Mouse (Mus musculus) MEL (cell line): ENCODE results near the gene Serp2. TPM values are rescaled to one million over a fixed set of nuclear protein-coding genes. Genes with fewer than 3 reads are reported as not detected.

ENCODE experiments used
- DNase-seq: peaks from one replicate; pipeline ENCODE4 v3.0.0; 2011; ENCODE audit warnings: low read depth, low spot score
- H3K27ac ChIP-seq: 2 replicates; pipeline ENCODE4 v1.5.1; 2012; ENCODE audit warnings: low read depth, mild to moderate bottlenecking, control low read depth, low read length, moderate library complexity; ENCODE audit not compliant: control insufficient read depth
- H3K27me3 ChIP-seq, 2 experiments: fragments of 150-350 bp in 1 of 2; sonication (generic) in 1 of 2; 2 replicates each; pipeline ENCODE4 v1.6.1; 2012; ENCODE audit warnings: low read length in 2 of 2, mild to moderate bottlenecking in 2 of 2, improper control_type of control experiment in 1 of 2, moderate library complexity in 1 of 2; ENCODE audit not compliant: insufficient read depth in 2 of 2, control insufficient read depth in 1 of 2
- H3K36me3 ChIP-seq, 2 experiments: 2 replicates each; pipeline ENCODE4 v1.6.1; 2012 to 2014; ENCODE audit warnings: low read length in 2 of 2, improper control_type of control experiment in 1 of 2, inconsistent platforms in 1 of 2, mild to moderate bottlenecking in 1 of 2; ENCODE audit not compliant: insufficient read depth in 2 of 2, control insufficient read depth in 1 of 2
- H3K4me1 ChIP-seq, 2 experiments: fragments of 150-350 bp in 1 of 2; sonication (generic) in 1 of 2; 2 replicates each; pipeline ENCODE4 v1.6.1; 2012; ENCODE audit warnings: low read length in 2 of 2, improper control_type of control experiment in 1 of 2, mild to moderate bottlenecking in 1 of 2; ENCODE audit not compliant: insufficient read depth in 2 of 2, control insufficient read depth in 1 of 2
- H3K4me3 ChIP-seq, 2 experiments: fragments of 150-350 bp in 1 of 2; sonication (generic) in 1 of 2; 2 replicates each; pipeline ENCODE4 v1.5.1; 2012; ENCODE audit warnings: low read depth in 2 of 2, low read length in 2 of 2, mild to moderate bottlenecking in 2 of 2, moderate library complexity in 2 of 2, control low read depth in 1 of 2, improper control_type of control experiment in 1 of 2; ENCODE audit not compliant: control insufficient read depth in 1 of 2, insufficient read depth in 1 of 2
- H3K79me2 ChIP-seq: 2 replicates; pipeline ENCODE4 v1.6.1; 2012; ENCODE audit warnings: mild to moderate bottlenecking, low read length, moderate library complexity; ENCODE audit not compliant: control insufficient read depth, poor library complexity, insufficient read depth
- H3K9ac ChIP-seq: 2 replicates; pipeline ENCODE4 v1.6.1; 2012; ENCODE audit warnings: low read depth, mild to moderate bottlenecking, control low read depth, low read length, moderate library complexity; ENCODE audit not compliant: control insufficient read depth, poor library complexity, severe bottlenecking
- H3K9me3 ChIP-seq: fragments of 150-350 bp; sonication (generic); replicated peaks from 2 replicates; pipeline ENCODE4 v1.6.1; 2012; ENCODE audit warnings: mild to moderate bottlenecking, low read length, improper control_type of control experiment, moderate library complexity; ENCODE audit not compliant: insufficient read depth
- BHLHE40 ChIP-seq: IDR thresholded peaks from 2 replicates; pipeline ENCODE4 v1.6.1; 2012; ENCODE audit warnings: low read depth, mild to moderate bottlenecking, inconsistent platforms, low read length, improper control_type of control experiment, borderline replicate concordance
- CHD2 ChIP-seq: IDR thresholded peaks from 2 replicates; pipeline ENCODE4 v1.6.1; 2011; ENCODE audit warnings: low read length, improper control_type of control experiment
- CTCF ChIP-seq, 3 experiments: IDR thresholded peaks in 2 of 3; conservative IDR thresholded peaks in 1 of 3; 2 replicates each; pipeline ENCODE4 v1.5.1; 2011 to 2012; ENCODE audit warnings: low read length in 3 of 3, low read depth in 2 of 3, mild to moderate bottlenecking in 2 of 3, improper control_type of control experiment in 1 of 3, inconsistent platforms in 1 of 3, mixed read lengths in 1 of 3, moderate library complexity in 1 of 3; ENCODE audit not compliant: control insufficient read depth in 1 of 3, insufficient read depth in 1 of 3, poor library complexity in 1 of 3, severe bottlenecking in 1 of 3
- E2F4 ChIP-seq: IDR thresholded peaks from 2 replicates; pipeline ENCODE4 v1.6.1; 2011; ENCODE audit warnings: low read depth, low read length, improper control_type of control experiment, borderline replicate concordance
- ETS1 ChIP-seq: IDR thresholded peaks from 2 replicates; pipeline ENCODE4 v1.6.1; 2012; ENCODE audit warnings: low read depth, mild to moderate bottlenecking, inconsistent platforms, low read length, improper control_type of control experiment, moderate library complexity
- GABPA ChIP-seq: IDR thresholded peaks from 2 replicates; pipeline ENCODE4 v1.6.1; 2012; ENCODE audit warnings: low read depth, mild to moderate bottlenecking, inconsistent platforms, low read length, improper control_type of control experiment, moderate library complexity
- HCFC1 ChIP-seq: IDR thresholded peaks from 2 replicates; pipeline ENCODE4 v1.6.1; 2012; ENCODE audit warnings: low read depth, mild to moderate bottlenecking, inconsistent platforms, low read length, improper control_type of control experiment, moderate library complexity
- KAT2A ChIP-seq: conservative IDR thresholded peaks from 2 replicates; pipeline ENCODE4 v1.6.1; 2012; ENCODE audit warnings: low read depth, low read length, improper control_type of control experiment, inconsistent platforms
- MAFK ChIP-seq: IDR thresholded peaks from 2 replicates; pipeline ENCODE4 v1.6.1; 2011; ENCODE audit warnings: low read depth, mild to moderate bottlenecking, low read length, improper control_type of control experiment, borderline replicate concordance
- MAX ChIP-seq: IDR thresholded peaks from 2 replicates; pipeline ENCODE4 v1.6.1; 2011; ENCODE audit warnings: low read length, improper control_type of control experiment
- MEF2A ChIP-seq: IDR thresholded peaks from 2 replicates; pipeline ENCODE4 v1.6.1; 2014; ENCODE audit warnings: low read depth, mild to moderate bottlenecking, inconsistent platforms, low read length, improper control_type of control experiment; ENCODE audit not compliant: poor library complexity, insufficient replicate concordance, severe bottlenecking; ENCODE audit errors: extremely low read depth
- MYC ChIP-seq: IDR thresholded peaks from 2 replicates; pipeline ENCODE4 v1.6.1; 2011; ENCODE audit warnings: low read depth, mild to moderate bottlenecking, low read length, improper control_type of control experiment, moderate library complexity
- NELFE ChIP-seq: IDR thresholded peaks from 2 replicates; pipeline ENCODE4 v1.6.1; 2011; ENCODE audit warnings: low read depth, low read length, improper control_type of control experiment
- POLR2A ChIP-seq, 2 experiments: IDR thresholded peaks; 2 replicates each; pipeline ENCODE4 v1.6.1; 2011 to 2012; ENCODE audit warnings: low read length in 2 of 2, mild to moderate bottlenecking in 2 of 2, control low read depth in 1 of 2, improper control_type of control experiment in 1 of 2, low read depth in 1 of 2, moderate library complexity in 1 of 2; ENCODE audit not compliant: control insufficient read depth in 1 of 2, insufficient read depth in 1 of 2, poor library complexity in 1 of 2
- POLR2AphosphoS2 ChIP-seq: IDR thresholded peaks from 2 replicates; pipeline ENCODE4 v1.6.1; 2011; ENCODE audit warnings: low read length, improper control_type of control experiment
- POLR2AphosphoS5 ChIP-seq: IDR thresholded peaks from 2 replicates; pipeline ENCODE4 v1.6.1; 2012; ENCODE audit warnings: low read depth, borderline replicate concordance, mild to moderate bottlenecking, inconsistent platforms, low read length, moderate library complexity, mixed read lengths
- RCOR1 ChIP-seq: IDR thresholded peaks from 2 replicates; pipeline ENCODE4 v1.6.1; 2012; ENCODE audit warnings: low read depth, mild to moderate bottlenecking, inconsistent platforms, low read length, improper control_type of control experiment
- SMC3 ChIP-seq: IDR thresholded peaks from 2 replicates; pipeline ENCODE4 v1.6.1; 2011; ENCODE audit warnings: low read depth, low read length, improper control_type of control experiment
- ZC3H11A ChIP-seq: IDR thresholded peaks from 2 replicates; pipeline ENCODE4 v1.6.1; 2012; ENCODE audit warnings: low read depth, mild to moderate bottlenecking, inconsistent platforms, low read length, improper control_type of control experiment
- ZNF384 ChIP-seq: IDR thresholded peaks from 2 replicates; pipeline ENCODE4 v1.6.1; 2012; ENCODE audit warnings: low read depth, mild to moderate bottlenecking, inconsistent platforms, low read length, improper control_type of control experiment
- polyA plus RNA-seq, 2 experiments: library from polyadenylated mRNA; stranded (reverse) in 1 of 2; unstranded in 1 of 2; fragments of >175 nt in 1 of 2; fragments of >200 nt in 1 of 2; gene quantifications; 2 replicates each; pipeline versions ENCODE4 v1.2.1 to v1.2.4; 2012; ENCODE audit warnings: low replicate concordance in 2 of 2, low read depth in 1 of 2; ENCODE audit not compliant: insufficient read length in 2 of 2, insufficient read depth in 1 of 2, missing spikeins in 1 of 2
- total RNA-seq: library from RNA; depleted of rRNA; stranded (reverse); fragments of 300-350 nt; gene quantifications from 2 replicates; pipeline ENCODE4 v1.2.3, GENCODE M21; 2012

Gene Serp2
- total and polyA plus RNA-seq, 3 experiments: 0.42 to 0.56 TPM; not detected in 1

DNA sequence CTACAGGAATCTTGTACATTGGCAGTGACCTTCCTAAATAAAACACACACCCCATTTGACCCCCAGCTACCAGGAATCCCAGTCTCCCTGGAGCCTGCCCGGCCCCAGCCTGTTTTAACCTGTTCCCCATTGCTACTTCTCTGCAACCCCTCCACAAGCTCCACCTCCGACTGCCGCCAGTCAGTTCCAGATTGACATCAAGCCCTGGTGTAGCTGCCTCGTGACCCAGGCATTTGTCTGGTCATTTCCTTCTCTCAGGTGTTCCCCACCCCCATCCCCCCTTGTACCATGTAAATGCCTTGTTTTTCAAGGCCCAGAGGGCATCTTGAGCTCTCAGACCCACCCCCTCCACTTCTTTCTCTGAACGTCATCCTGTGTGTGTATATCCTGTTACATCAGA is 61.7 kb downstream of the Serp2 start:
- H3K79me2 ChIP-seq: no peaks in the 10 kb centered on the region
- H3K27me3 ChIP-seq: peaks cover 0 to 8% of the 10 kb centered on the region in 2 experiments; a peak in 2 of 4 replicates
- H3K4me3 ChIP-seq: no peak overlapping the region
- no peak overlapping the region for H3K9ac ChIP-seq
- H3K9me3 ChIP-seq: no peaks in the 10 kb centered on the region
- no peak for DNase-seq
- no peaks in the 10 kb centered on the region for H3K4me1 ChIP-seq
- H3K36me3 ChIP-seq: no peaks in the 10 kb centered on the region
- TF ChIP-seq NELFE: no peak
- TF ChIP-seq RCOR1: no peak
- no peak for TF ChIP-seq MEF2A
- TF ChIP-seq CHD2: no peak
- no peak for TF ChIP-seq MYC
- no peak for TF ChIP-seq E2F4
- TF ChIP-seq MAX: no peak
- TF ChIP-seq POLR2AphosphoS2: no peak
- TF ChIP-seq GABPA: no peak
- no peak for TF ChIP-seq ETS1
- no peak for TF ChIP-seq HCFC1
- TF ChIP-seq ZNF384: no peak
- no peak for TF ChIP-seq CTCF (IDR thresholded peaks at IDR 0.05 in 2 of 3, conservative IDR thresholded peaks at IDR 0.05 in 1 of 3; ENCODE audit: control insufficient read depth in 1 of 3, insufficient read depth in 1 of 3, low read depth in 2 of 3, low read length in 3 of 3, poor library complexity in 1 of 3, severe bottlenecking in 1 of 3)
- no peak for TF ChIP-seq POLR2AphosphoS5
- H3K27ac ChIP-seq: no peak overlapping the region

DNA sequence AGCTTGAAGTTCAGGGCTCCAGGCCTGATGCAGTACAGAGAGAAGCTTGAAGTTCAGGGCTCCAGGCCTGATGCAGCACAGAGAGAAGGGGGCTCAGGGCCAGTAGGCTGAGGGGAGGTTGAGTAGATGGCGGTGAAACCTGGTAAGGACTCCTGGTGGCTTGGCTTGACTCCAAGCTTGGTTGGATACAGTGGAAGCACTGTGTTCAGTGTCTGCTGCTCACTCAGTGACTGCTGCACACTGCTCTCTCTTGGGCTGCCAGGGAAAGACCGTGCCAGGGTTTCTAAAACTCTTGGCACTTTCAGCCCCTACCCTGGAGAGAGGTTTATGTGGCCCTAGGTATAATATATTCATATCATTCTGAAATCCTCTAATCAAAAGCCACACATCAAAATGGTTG is 67.6 kb downstream of the Serp2 start:
- H3K4me3 ChIP-seq: no peak overlapping the region
- no peak overlapping the region for H3K27ac ChIP-seq
- H3K9ac ChIP-seq: no peak overlapping the region
- H3K4me1 ChIP-seq: no peaks in the 10 kb centered on the region
- TF ChIP-seq ZNF384 (no peak), MAFK (no peak), BHLHE40 (no peak), POLR2A (IDR thresholded peaks at IDR 0.05; ENCODE audit: control insufficient read depth in 1 of 2, insufficient read depth in 1 of 2, low read depth in 1 of 2, low read length in 2 of 2, poor library complexity in 1 of 2) (no peak), SMC3 (no peak), KAT2A (no peak), CHD2 (no peak), NELFE (no peak), ZC3H11A (no peak), MYC (no peak)
- TF ChIP-seq, all 39 proteins: peak for 0
- H3K9me3 ChIP-seq: no peaks in the 10 kb centered on the region
- no peaks in the 10 kb centered on the region for H3K79me2 ChIP-seq
- DNase-seq: no peak
- H3K36me3 ChIP-seq: no peaks in the 10 kb centered on the region
- peaks cover 0 to 9% of the 10 kb centered on the region in 2 experiments for H3K27me3 ChIP-seq
